Mouse (Mus musculus): ENCODE measurements around the gene 1700001L19Rik.

DNA sequence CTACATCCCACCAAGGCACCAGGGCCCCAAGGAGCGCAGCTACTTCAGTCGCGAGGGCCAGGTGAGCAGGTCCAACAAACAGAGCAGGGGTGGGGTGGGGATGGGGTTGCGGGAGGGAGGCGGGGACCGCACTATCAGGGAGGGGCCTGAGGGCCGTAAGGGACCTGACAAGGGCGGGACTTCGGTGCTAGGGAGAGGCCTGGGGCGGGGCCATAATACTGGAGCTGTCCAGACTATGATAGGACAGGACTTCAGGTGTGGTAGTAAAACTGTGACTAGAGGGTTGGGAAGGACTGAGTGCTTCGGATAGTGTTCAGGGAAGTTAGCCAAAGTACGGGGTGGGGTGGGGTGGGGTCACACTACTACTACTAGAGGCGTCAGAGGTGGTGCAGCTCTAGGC is 446 bp downstream of the 1700001L19Rik start:
- TF ChIP-seq POLR2A (IDR thresholded peaks at IDR 0.05; ENCODE audit: control insufficient read depth, extremely low read depth, insufficient read depth, low read length, poor library complexity) (no peak), CTCF (IDR thresholded peaks at IDR 0.05; ENCODE audit: borderline replicate concordance, control insufficient read depth, extremely low read depth, insufficient read depth, low read length, poor library complexity) (no peak)
